Mouse (Mus musculus): ENCODE data around the gene Mpp2. TPM values are rescaled to one million over a fixed set of nuclear protein-coding genes. Genes with fewer than 3 reads are reported as not detected.

Mpp2 gene
- polyA plus RNA-seq, 1 experiment from 2014 or later = 15.5 TPM

- H3K4me3 ChIP-seq = no peak overlapping the region
- peaks cover 10% of the 10 kb centered on the region for H3K4me1 ChIP-seq
- H3K36me3 ChIP-seq = peaks cover 88% of the 10 kb centered on the region
- no peaks in the 10 kb centered on the region for H3K27me3 ChIP-seq (ENCODE audit: low read depth, poor library complexity, severe bottlenecking)
- 88% methylated on average over 8 of the region's 8 CpGs for WGBS
- H3K9me3 ChIP-seq (replicated peaks) = no peaks in the 10 kb centered on the region
- no peak overlapping the region for H3K27ac ChIP-seq (replicated peaks)
- no peak for DNase-seq (ENCODE audit: low spot score)
Measured at GRCm38 (mm10) chr11:102013201-102013600, 75.1 kb downstream of the Mpp2 start.

- Histone ChIP-seq H3K27ac (replicated peaks) (no peak overlapping the region), H3K4me1 (peaks cover 14% of the 10 kb centered on the region), H3K9me3 (replicated peaks) (no peaks in the 10 kb centered on the region), H3K4me3 (no peak overlapping the region), H3K27me3 (ENCODE audit: low read depth, poor library complexity, severe bottlenecking) (no peaks in the 10 kb centered on the region), H3K36me3 (peaks cover 90% of the 10 kb centered on the region)
- DNase-seq (ENCODE audit: low spot score) = no peak
- 88% methylated on average over 8 of the region's 8 CpGs for WGBS
Measured at GRCm38 (mm10) chr11:102011510-102011909, 76.8 kb downstream of the Mpp2 start.

GRCm38 (mm10) chr11:102010140-102010539 lies 78.2 kb downstream of the Mpp2 start:
- 76% methylated on average over 13 of the region's 13 CpGs for WGBS
- Histone ChIP-seq H3K27ac (replicated peaks) (peak overlapping the region; percentile 60; the same call in 1 of the 2 replicates), H3K36me3 (peaks cover 94% of the 10 kb centered on the region), H3K27me3 (ENCODE audit: low read depth, poor library complexity, severe bottlenecking) (no peaks in the 10 kb centered on the region), H3K9me3 (replicated peaks) (no peaks in the 10 kb centered on the region), H3K4me3 (no peak overlapping the region), H3K4me1 (peaks cover 13% of the 10 kb centered on the region)
- no peak for DNase-seq (ENCODE audit: low spot score)

GRCm38 (mm10) chr11:102008954-102009637 lies 79.2 kb downstream of the Mpp2 start:
- H3K36me3 ChIP-seq = peaks cover 94% of the 10 kb centered on the region
- WGBS = 87% methylated on average over 15 of the region's 15 CpGs

GRCm38 (mm10) chr11:102008372-102008771 lies 79.9 kb downstream of the Mpp2 start:
- DNase-seq (ENCODE audit: low spot score) = no peak
- WGBS = 95% methylated on average over 8 of the region's 8 CpGs
- H3K9me3 ChIP-seq (replicated peaks) = peaks cover 6% of the 10 kb centered on the region
- peaks cover 13% of the 10 kb centered on the region for H3K4me1 ChIP-seq
- peaks cover 96% of the 10 kb centered on the region for H3K36me3 ChIP-seq
- H3K27me3 ChIP-seq (ENCODE audit: low read depth, poor library complexity, severe bottlenecking) = no peaks in the 10 kb centered on the region
- no peak overlapping the region for H3K4me3 ChIP-seq
- no peak overlapping the region for H3K27ac ChIP-seq (replicated peaks)

More at GRCm38 (mm10) chr11:102008954-102009637, 79.2 kb downstream of the Mpp2 start:
- Histone ChIP-seq H3K4me1 (peaks cover 13% of the 10 kb centered on the region), H3K27me3 (ENCODE audit: low read depth, poor library complexity, severe bottlenecking) (no peaks in the 10 kb centered on the region), H3K4me3 (no peak overlapping the region), H3K27ac (replicated peaks) (0 out of 2 replicates have a peak overlapping the region, but pooled peaks have one; percentile 38), H3K9me3 (replicated peaks) (peaks cover 6% of the 10 kb centered on the region)
- no peak for DNase-seq (ENCODE audit: low spot score)

Other genes with a start within 250 kb of the Mpp2 start
- gene Meox1, start 194.1 kb downstream of the Mpp2 start, polyA plus RNA-seq (2016; fragmentation: Nextera tagmentation; extraction: Ambion mirVana) = 0.11 and 0.30 TPM in 2 replicates
- 0.25 and 0.26 TPM in 2 replicates for gene Sost, start 121.5 kb downstream of the Mpp2 start, polyA plus RNA-seq (2016; fragmentation: Nextera tagmentation; extraction: Ambion mirVana)
- gene Cfap97d1, start 104.2 kb downstream of the Mpp2 start, polyA plus RNA-seq (2016; fragmentation: Nextera tagmentation; extraction: Ambion mirVana) = not detected in 2 replicates
- 12.2 and 13.1 TPM in 2 replicates for gene Dusp3, start 101.5 kb downstream of the Mpp2 start, polyA plus RNA-seq (2016; fragmentation: Nextera tagmentation; extraction: Ambion mirVana)
- 13.3 and 16.9 TPM in 2 replicates for gene Mpp3, start 60.1 kb downstream of the Mpp2 start, polyA plus RNA-seq (2016; fragmentation: Nextera tagmentation; extraction: Ambion mirVana)
- 0.20 and 0.25 TPM in 2 replicates for gene Cd300lg, start 47.0 kb downstream of the Mpp2 start, polyA plus RNA-seq (2016; fragmentation: Nextera tagmentation; extraction: Ambion mirVana)
- not detected in 2 replicates for gene Ppy, start 12.8 kb upstream of the Mpp2 start, polyA plus RNA-seq (2016; fragmentation: Nextera tagmentation; extraction: Ambion mirVana)
- gene Pyy, start 19.3 kb upstream of the Mpp2 start, polyA plus RNA-seq (2016; fragmentation: Nextera tagmentation; extraction: Ambion mirVana) = not detected in 2 replicates
- 0.10 TPM in 1 of 2 replicates, not detected in the other for gene Nags, start 57.0 kb upstream of the Mpp2 start, polyA plus RNA-seq (2016; fragmentation: Nextera tagmentation; extraction: Ambion mirVana)
- gene Tmem101, start 67.9 kb upstream of the Mpp2 start, polyA plus RNA-seq (2016; fragmentation: Nextera tagmentation; extraction: Ambion mirVana) = 40.4 and 42.3 TPM in 2 replicates
- gene Lsm12, start 96.8 kb upstream of the Mpp2 start, polyA plus RNA-seq (2016; fragmentation: Nextera tagmentation; extraction: Ambion mirVana) = 141 and 144 TPM in 2 replicates
- 39.1 and 41.5 TPM in 2 replicates for gene G6pc3, start 101.1 kb upstream of the Mpp2 start, polyA plus RNA-seq (2016; fragmentation: Nextera tagmentation; extraction: Ambion mirVana)
- 57.3 and 68.9 TPM in 2 replicates for gene Hdac5, start 141.7 kb upstream of the Mpp2 start, polyA plus RNA-seq (2016; fragmentation: Nextera tagmentation; extraction: Ambion mirVana)
- 25.8 and 27.3 TPM in 2 replicates for gene BC030867, start 160.4 kb upstream of the Mpp2 start, polyA plus RNA-seq (2016; fragmentation: Nextera tagmentation; extraction: Ambion mirVana)
- 0.05 TPM in 1 of 2 replicates, not detected in the other for gene Asb16, start 180.2 kb upstream of the Mpp2 start, polyA plus RNA-seq (2016; fragmentation: Nextera tagmentation; extraction: Ambion mirVana)
- 51.3 and 60.5 TPM in 2 replicates for gene Tmub2, start 196.4 kb upstream of the Mpp2 start, polyA plus RNA-seq (2016; fragmentation: Nextera tagmentation; extraction: Ambion mirVana)
- gene Atxn7l3, start 208.1 kb upstream of the Mpp2 start, polyA plus RNA-seq (2016; fragmentation: Nextera tagmentation; extraction: Ambion mirVana) = 13.9 and 16.5 TPM in 2 replicates
- gene Ubtf, start 231.2 kb upstream of the Mpp2 start, polyA plus RNA-seq (2016; fragmentation: Nextera tagmentation; extraction: Ambion mirVana) = 89.6 and 90.3 TPM in 2 replicates